Mouse (Mus musculus): ENCODE measurements around the gene Nxf2.

DNA sequence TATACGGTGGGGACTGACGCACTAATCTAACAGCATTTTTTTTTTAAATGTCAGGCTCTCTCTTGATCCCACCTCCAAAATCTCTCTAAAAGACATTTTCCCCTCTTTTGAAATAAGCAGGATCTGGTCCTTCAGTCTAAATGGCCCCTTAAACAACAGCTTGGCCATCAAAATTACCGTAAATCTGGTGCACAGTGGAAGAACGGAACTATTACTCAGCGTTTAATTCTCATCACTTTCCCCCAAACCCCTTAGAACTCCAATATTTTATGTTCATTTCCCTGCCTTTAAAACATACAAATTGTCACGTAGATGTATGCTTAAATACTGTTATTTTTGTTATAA is 44.9 kb upstream of the Nxf2 start:
- TF ChIP-seq CTCF (IDR thresholded peaks at IDR 0.05; ENCODE audit: control insufficient read depth, insufficient read depth, low read length), result no peak
- TF ChIP-seq POLR2A (IDR thresholded peaks at IDR 0.05; ENCODE audit: borderline replicate concordance, control insufficient read depth, low read depth, low read length), result no peak

Data from bone marrow, adult 2 months (tissue).